Mouse (Mus musculus) forebrain, postnatal 0 days (tissue): ENCODE data around the gene Usp54. TPM values are rescaled to one million over a fixed set of nuclear protein-coding genes. Genes with fewer than 3 reads are reported as not detected.
A peak's percentile ranks its signal among the peaks of the same experiment; 100 is the strongest.

ENCODE experiments used
- ATAC-seq: fragments of 200-750 bp; cut with Nextera tagmentation; 2 replicates; pipeline ENCODE4 v1.8.0; 2017; ENCODE audit warnings: mild to moderate bottlenecking, moderate library complexity
- DNase-seq: peaks from one replicate; pipeline ENCODE4 v3.0.0-alpha.2; 2015
- H3K27ac ChIP-seq: fragments of 300-500 bp; sonication (generic); 2 replicates; pipeline ENCODE4 v1.5.1; 2014; ENCODE audit warnings: low read depth, mild to moderate bottlenecking, antibody characterized with exemption, low read length, moderate library complexity, mixed read lengths
- H3K27me3 ChIP-seq: fragments of 300-500 bp; sonication (generic); 2 replicates; pipeline ENCODE4 v1.6.1; 2014; ENCODE audit warnings: mild to moderate bottlenecking, low read length, mixed read lengths; ENCODE audit not compliant: insufficient read depth
- H3K36me3 ChIP-seq: fragments of 300-500 bp; sonication (generic); 2 replicates; pipeline ENCODE4 v1.6.1; 2014; ENCODE audit warnings: mild to moderate bottlenecking, moderate library complexity; ENCODE audit not compliant: insufficient read depth
- H3K4me1 ChIP-seq: fragments of 300-500 bp; sonication (generic); 2 replicates; pipeline ENCODE4 v1.6.1; 2014; ENCODE audit warnings: antibody characterized with exemption; ENCODE audit not compliant: insufficient read depth
- H3K4me2 ChIP-seq: fragments of 300-500 bp; sonication (generic); 2 replicates; pipeline ENCODE4 v1.6.1; 2014; ENCODE audit warnings: low read depth, mild to moderate bottlenecking, moderate library complexity
- H3K4me3 ChIP-seq: fragments of 300-500 bp; sonication (generic); 2 replicates; pipeline ENCODE4 v1.5.1; 2014; ENCODE audit warnings: low read depth, low read length, mixed read lengths
- H3K9ac ChIP-seq: fragments of 300-500 bp; sonication (generic); 2 replicates; pipeline ENCODE4 v1.6.1; 2014; ENCODE audit warnings: mild to moderate bottlenecking
- H3K9me3 ChIP-seq: fragments of 300-500 bp; sonication (generic); 2 replicates; pipeline ENCODE4 v1.6.1; 2016; ENCODE audit warnings: low read length
- CTCF ChIP-seq: sonication (generic); IDR thresholded peaks from 2 replicates; pipeline ENCODE4 v1.5.1; 2016; ENCODE audit warnings: antibody characterized with exemption, control low read depth, low read depth
- WGBS: fragments of 180-500 bp; shearing (Covaris S2); extraction: QIAGEN DNeasy Blood & Tissue Kit; methylation state at CpG from one replicate; pipeline ENCODE4 v1.1.7; 2014; 5-methylcytosine and 5-hydroxymethylcytosine counted together
- polyA plus RNA-seq: library from polyadenylated mRNA; unstranded; fragments of >200 nt; fragmentation: Nextera tagmentation; extraction: Ambion mirVana; gene quantifications from 2 replicates; pipeline ENCODE4 v1.2.1, GENCODE M21; 2015
- total RNA-seq: library from RNA; depleted of rRNA; stranded (reverse); fragments of >200 nt; gene quantifications from 2 replicates; pipeline ENCODE4 v1.2.3, GENCODE M21; 2014

The Usp54 gene
- total and polyA plus RNA-seq, 2 experiments from 2014 or later, result 4.8 to 28.9 TPM

GRCm38 (mm10) chr14:20654690-20655421 is 14.0 kb upstream of the Usp54 start:
- Histone ChIP-seq H3K4me1 (no peaks in the 10 kb centered on the region), H3K27ac (no peak overlapping the region), H3K4me3 (no peak overlapping the region), H3K27me3 (no peaks in the 10 kb centered on the region), H3K36me3 (no peaks in the 10 kb centered on the region), H3K4me2 (no peak overlapping the region), H3K9me3 (no peaks in the 10 kb centered on the region), H3K9ac (no peak overlapping the region)
- no peak for TF ChIP-seq CTCF
- 81% methylated on average over 9 of the region's 9 CpGs for WGBS
- ATAC-seq (no peak), DNase-seq (no peak)

GRCm38 (mm10) chr14:20651722-20652256 is 10.9 kb upstream of the Usp54 start:
- Histone ChIP-seq H3K4me2 (no peak overlapping the region), H3K9me3 (no peaks in the 10 kb centered on the region), H3K4me1 (no peaks in the 10 kb centered on the region), H3K27me3 (no peaks in the 10 kb centered on the region), H3K4me3 (no peak overlapping the region), H3K27ac (no peak overlapping the region), H3K36me3 (no peaks in the 10 kb centered on the region), H3K9ac (no peak overlapping the region)
- TF ChIP-seq CTCF, result no peak
- ATAC-seq (no peak), DNase-seq (no peak)
- 65% methylated on average over 4 of the region's 4 CpGs for WGBS

DNA sequence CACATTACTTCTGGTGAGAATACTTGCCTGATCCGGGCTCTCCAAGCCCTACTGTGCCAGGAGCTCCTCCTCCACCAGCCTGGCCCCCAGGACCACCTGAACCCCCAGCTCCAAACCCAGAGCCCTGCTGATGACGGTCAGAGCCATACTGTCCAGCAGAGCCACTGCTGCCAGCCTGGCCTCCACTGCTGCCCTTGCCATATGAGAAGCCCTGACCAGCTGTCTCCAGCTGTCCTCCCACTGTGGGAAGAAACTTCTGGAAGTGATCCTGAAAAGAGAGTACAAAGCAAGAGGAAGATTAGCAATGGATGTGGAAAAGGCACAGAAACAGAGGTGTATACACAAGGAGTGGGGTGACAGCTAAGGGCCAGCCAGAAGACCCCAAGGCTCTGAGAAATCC is 10.1 kb upstream of the Usp54 start:
- no peaks in the 10 kb centered on the region for H3K4me1 ChIP-seq
- ATAC-seq (no peak), DNase-seq (no peak)
- H3K4me2 ChIP-seq, result no peak overlapping the region
- no peak overlapping the region for H3K4me3 ChIP-seq
- no peak overlapping the region for H3K27ac ChIP-seq
- no peaks in the 10 kb centered on the region for H3K36me3 ChIP-seq
- no peaks in the 10 kb centered on the region for H3K27me3 ChIP-seq
- H3K9ac ChIP-seq, result no peak overlapping the region
- H3K9me3 ChIP-seq, result no peaks in the 10 kb centered on the region
- 71% methylated on average over 2 of the region's 2 CpGs for WGBS
- no peak for TF ChIP-seq CTCF

DNA sequence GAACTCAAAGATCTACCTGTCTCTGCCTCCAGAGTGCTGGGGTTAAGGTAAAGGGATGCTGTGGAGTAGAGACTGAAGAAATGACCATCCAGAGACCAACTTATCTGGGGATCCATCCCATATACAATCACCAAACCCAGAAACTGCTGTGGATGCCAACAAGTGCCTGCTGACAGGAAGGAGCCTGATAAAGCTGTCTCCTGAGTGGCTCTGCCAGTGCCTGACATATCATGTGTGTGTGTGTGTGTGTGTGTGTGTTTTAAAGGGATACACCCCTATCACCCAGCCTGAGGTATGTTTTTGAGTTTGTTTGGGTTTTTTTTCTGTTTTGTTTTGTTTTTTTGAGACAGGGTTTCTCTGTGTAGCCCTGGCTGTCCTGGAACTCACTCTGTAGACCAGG is 5.5 kb upstream of the Usp54 start:
- H3K4me2 ChIP-seq, result no peak overlapping the region
- no peak overlapping the region for H3K9ac ChIP-seq
- H3K4me1 ChIP-seq, result no peaks in the 10 kb centered on the region
- no peaks in the 10 kb centered on the region for H3K36me3 ChIP-seq
- DNase-seq (no peak), ATAC-seq (no peak)
- TF ChIP-seq CTCF, result no peak
- no peaks in the 10 kb centered on the region for H3K27me3 ChIP-seq
- H3K27ac ChIP-seq, result no peak overlapping the region
- no peaks in the 10 kb centered on the region for H3K9me3 ChIP-seq
- H3K4me3 ChIP-seq, result no peak overlapping the region

GRCm38 (mm10) chr14:20645547-20645946 is 4.7 kb upstream of the Usp54 start:
- no peak for TF ChIP-seq CTCF
- H3K9ac ChIP-seq, result no peak overlapping the region
- no peaks in the 10 kb centered on the region for H3K4me1 ChIP-seq
- H3K36me3 ChIP-seq, result no peaks in the 10 kb centered on the region
- no peak overlapping the region for H3K4me3 ChIP-seq
- H3K27me3 ChIP-seq, result no peaks in the 10 kb centered on the region
- H3K27ac ChIP-seq, result no peak overlapping the region
- H3K4me2 ChIP-seq, result no peak overlapping the region
- DNase-seq (no peak), ATAC-seq (no peak)
- 41% methylated on average over 3 of the region's 3 CpGs for WGBS
- no peaks in the 10 kb centered on the region for H3K9me3 ChIP-seq

GRCm38 (mm10) chr14:20641438-20641875 is 594 bp upstream of the Usp54 start:
- no peaks in the 10 kb centered on the region for H3K9me3 ChIP-seq
- no peak for TF ChIP-seq CTCF
- H3K36me3 ChIP-seq, result no peaks in the 10 kb centered on the region
- peak overlapping the region; percentile 92 for H3K27ac ChIP-seq
- DNase-seq (no peak), ATAC-seq (no peak)
- peak overlapping the region; percentile 57 for H3K4me2 ChIP-seq
- no peaks in the 10 kb centered on the region for H3K27me3 ChIP-seq
- peak overlapping the region; percentile 83 for H3K4me3 ChIP-seq
- WGBS, result 11% methylated on average over 10 of the region's 10 CpGs
- H3K4me1 ChIP-seq, result no peaks in the 10 kb centered on the region
- H3K9ac ChIP-seq, result peak overlapping the region; percentile 79

DNA sequence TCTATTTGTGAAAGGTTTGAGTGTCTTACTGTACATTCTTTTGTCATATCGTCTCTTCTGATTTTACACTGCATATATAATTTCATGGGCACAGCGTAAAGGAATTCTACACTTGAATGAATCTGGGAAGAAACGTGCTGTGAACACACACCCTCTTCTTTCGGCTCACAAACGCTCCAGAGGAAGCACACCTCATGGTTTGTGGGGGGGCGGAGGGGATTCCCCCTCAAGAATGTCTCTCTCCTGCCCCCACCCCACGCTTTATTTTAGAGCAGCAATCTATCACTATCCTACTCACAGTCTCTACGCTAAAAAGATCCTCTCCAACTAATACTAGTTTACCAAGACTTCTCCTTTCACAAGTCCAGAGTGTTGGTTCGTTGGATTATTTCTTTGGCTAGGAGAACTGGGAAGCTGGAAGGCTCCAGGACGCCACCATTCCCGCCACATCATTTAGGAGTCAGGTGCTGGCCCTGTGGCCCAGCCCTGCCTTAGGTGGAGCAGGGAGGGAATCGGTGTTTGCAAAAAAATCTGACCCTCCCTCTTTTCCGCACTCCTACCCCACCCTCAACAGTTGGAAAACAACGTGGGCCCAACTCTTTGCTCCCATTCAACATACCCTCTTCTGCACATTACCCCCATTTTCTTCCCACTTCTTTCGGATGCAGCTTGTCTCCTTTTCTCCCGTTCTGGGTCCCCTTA is 794 bp downstream of the Usp54 start:
- WGBS, result 2% methylated on average over 16 of the region's 16 CpGs
- Histone ChIP-seq H3K36me3 (no peaks in the 10 kb centered on the region), H3K4me2 (peak overlapping the region; percentile 86), H3K9me3 (no peaks in the 10 kb centered on the region), H3K4me3 (peak overlapping the region; percentile 83), H3K9ac (peak overlapping the region; percentile 79), H3K27ac (peak overlapping the region; percentile 92), H3K27me3 (no peaks in the 10 kb centered on the region), H3K4me1 (no peaks in the 10 kb centered on the region)
- peak; percentile 24 for DNase-seq
- peak; percentile 46 for ATAC-seq
- no peak for TF ChIP-seq CTCF
